Mouse (Mus musculus): ENCODE data around the gene Papss2.
"Not testable (repeated sequence)": the region's sequence is repeated elsewhere in the genome, so short reads cannot be mapped to it uniquely, and the experiment has no call there.

Gene Papss2

GRCm38 (mm10) chr19:32641995-32642394 lies 46.4 kb downstream of the Papss2 start:
- no peak for DNase-seq

GRCm38 (mm10) chr19:32643642-32644041 lies 48.1 kb downstream of the Papss2 start:
- DNase-seq: no peak

GRCm38 (mm10) chr19:32645939-32646338 lies 50.3 kb downstream of the Papss2 start:
- DNase-seq: no peak

GRCm38 (mm10) chr19:32646382-32646781 lies 50.8 kb downstream of the Papss2 start:
- no peak for DNase-seq

GRCm38 (mm10) chr19:32648019-32648571 lies 52.5 kb downstream of the Papss2 start:
- no peak for DNase-seq

GRCm38 (mm10) chr19:32651046-32651445 lies 55.5 kb downstream of the Papss2 start:
- no peak for DNase-seq

GRCm38 (mm10) chr19:32653122-32653521 lies 57.5 kb downstream of the Papss2 start:
- no peak for DNase-seq

- no peak for DNase-seq
Observed at GRCm38 (mm10) chr19:32653630-32654362, 58.2 kb downstream of the Papss2 start.

GRCm38 (mm10) chr19:32659346-32659745 lies 63.8 kb downstream of the Papss2 start:
- DNase-seq: no peak

- no peak for DNase-seq
Observed at GRCm38 (mm10) chr19:32662936-32663335, 67.3 kb downstream of the Papss2 start.

GRCm38 (mm10) chr19:32665243-32665642 lies 69.7 kb downstream of the Papss2 start:
- DNase-seq: no peak

GRCm38 (mm10) chr19:32667830-32668229 lies 72.2 kb downstream of the Papss2 start:
- DNase-seq: not testable (repeated sequence)

- DNase-seq: no peak
Observed at GRCm38 (mm10) chr19:32675766-32676165, 80.2 kb downstream of the Papss2 start.

- DNase-seq: no peak
Observed at GRCm38 (mm10) chr19:32680894-32681293, 85.3 kb downstream of the Papss2 start.

- DNase-seq: no peak
Observed at GRCm38 (mm10) chr19:32683081-32683480, 87.5 kb downstream of the Papss2 start.

- no peak for DNase-seq
Observed at GRCm38 (mm10) chr19:32687721-32688120, 92.1 kb downstream of the Papss2 start.

GRCm38 (mm10) chr19:32688227-32688626 lies 92.6 kb downstream of the Papss2 start:
- not testable (repeated sequence) for DNase-seq

GRCm38 (mm10) chr19:32689724-32690123 lies 94.1 kb downstream of the Papss2 start:
- DNase-seq: peak in 1 of 2 experiments; percentile 28

GRCm38 (mm10) chr19:32696674-32697073 lies 101.1 kb downstream of the Papss2 start:
- DNase-seq: no peak

GRCm38 (mm10) chr19:32702191-32702590 lies 106.6 kb downstream of the Papss2 start:
- no peak for DNase-seq

- no peak for DNase-seq
Observed at GRCm38 (mm10) chr19:32708996-32709395, 113.4 kb downstream of the Papss2 start.

- DNase-seq: no peak
Observed at GRCm38 (mm10) chr19:32710288-32710687, 114.7 kb downstream of the Papss2 start.

GRCm38 (mm10) chr19:32711761-32712541 lies 116.4 kb downstream of the Papss2 start:
- peak; percentile 97 for DNase-seq

GRCm38 (mm10) chr19:32712588-32713042 lies 117.0 kb downstream of the Papss2 start:
- peak; percentile 89 to 91 for DNase-seq

Measured in cerebellum, postnatal 14 days (tissue).